Mouse (Mus musculus) brain, embryonic 14.5 days (tissue): ENCODE measurements at regions not wholly inside any gene's neighbourhood (a gene's known extent, or its start where the extent isn't known, plus 50 kb on each side); places are given as distances from the start of the nearest gene placed in this dataset.

ENCODE experiments used
- DNase-seq: peaks from one replicate; pipeline ENCODE4 v3.0.0-alpha.2; 2011; ENCODE audit warnings: low read depth
- CTCF ChIP-seq: fragments of 200-500 bp; IDR thresholded peaks from 2 replicates; pipeline ENCODE4 v1.5.1; 2012; ENCODE audit warnings: inconsistent platforms, mild to moderate bottlenecking, moderate library complexity, borderline replicate concordance; ENCODE audit not compliant: insufficient read depth, insufficient read length; ENCODE audit errors: extremely low read depth
- POLR2A ChIP-seq: fragments of 200-500 bp; IDR thresholded peaks from 2 replicates; pipeline ENCODE4 v1.6.1; 2012; ENCODE audit warnings: mild to moderate bottlenecking, inconsistent platforms, borderline replicate concordance; ENCODE audit not compliant: poor library complexity, insufficient read depth, insufficient read length, severe bottlenecking; ENCODE audit errors: extremely low read depth

- peak; percentile 51 for DNase-seq
- TF ChIP-seq CTCF, result no peak
- no peak for TF ChIP-seq POLR2A
Observed at GRCm38 (mm10) chr12:49579451-49580190, 194.6 kb downstream of the Gm43517 start.

GRCm38 (mm10) chr12:49583849-49584248, 198.9 kb downstream of the Gm43517 start:
- no peak for TF ChIP-seq POLR2A
- no peak for DNase-seq

- DNase-seq, result peak; percentile 74
- TF ChIP-seq CTCF, result no peak
- no peak for TF ChIP-seq POLR2A
Observed at GRCm38 (mm10) chr12:49622264-49622663, 237.3 kb downstream of the Gm43517 start.

GRCm38 (mm10) chr12:49627222-49627621, 242.2 kb downstream of the Gm43517 start:
- TF ChIP-seq POLR2A (no peak), CTCF (no peak)
- DNase-seq, result peak; percentile 39

GRCm38 (mm10) chr12:49628014-49628413, 243.0 kb downstream of the Gm43517 start:
- DNase-seq, result peak; percentile 59

GRCm38 (mm10) chr12:49649104-49650063, 264.4 kb downstream of the Gm43517 start:
- peak; percentile 88 for DNase-seq
- no peak for TF ChIP-seq CTCF
- no peak for TF ChIP-seq POLR2A

More at GRCm38 (mm10) chr12:49628014-49628413, 243.0 kb downstream of the Gm43517 start:
- no peak for TF ChIP-seq CTCF
